Comparison of ENCODE assay signal across 8 mouse cellular contexts in genomic region chr2:30286192-30287026, GRCm38 (mm10). TPM values are rescaled to one million over a fixed set of nuclear protein-coding genes. Genes with fewer than 3 reads are reported as not detected.
DNase-seq lines count a peak whose midpoint lies in the region; ATAC-seq and TF ChIP-seq lines count a peak whose summit lies in the region.

Dolk (minus strand) TSS chr2:30286334.
Nup188 (plus strand) TSS chr2:30286397.

- ATAC-seq in erythroblast, adult 5-6 weeks (replicated peaks; ENCODE audit: low FRiP score, poor library complexity, severe bottlenecking), result peak; percentile 88
- peak; percentile 90 for ATAC-seq in heart, embryonic 11.5 days (replicated peaks; ENCODE audit: insufficient number of reproducible peaks, low FRiP score, low TSS enrichment)
- peak; percentile 94 for ATAC-seq in kidney, embryonic 16.5 days (ENCODE audit: low FRiP score, low TSS enrichment)

- peak within 1 kb of the TSS; percentile 75 for H3K4me2 ChIP-seq in heart, embryonic 11.5 days
- peak within 1 kb of the TSS; percentile 94 for H3K4me2 ChIP-seq in kidney, embryonic 16.5 days (replicated peaks; ENCODE audit: low read depth, low read length)
- H3K4me2 ChIP-seq in myocyte (ENCODE audit: low read depth), result peak within 1 kb of the TSS; percentile 86

- H3K4me3 ChIP-seq in heart, embryonic 11.5 days (ENCODE audit: low read depth, low read length), result peak within 1 kb of the TSS; percentile 97
- H3K4me3 ChIP-seq in kidney, embryonic 16.5 days (ENCODE audit: low read length), result peak within 1 kb of the TSS; percentile 99
- peak within 1 kb of the TSS; percentile 97 for H3K4me3 ChIP-seq in liver, adult 2 months (ENCODE audit: insufficient read depth, low read depth, low read length)
- peak within 1 kb of the TSS; percentile 80 for H3K4me3 ChIP-seq in myocyte

- H3K79me2 ChIP-seq in liver, adult 2 months (ENCODE audit: control insufficient read depth, insufficient read depth, low read length), result peaks cover 26% of the 10 kb centered on the region; the same call in 1 of the 2 replicates
- H3K79me2 ChIP-seq in myocyte (ENCODE audit: control insufficient read depth, insufficient read depth), result peaks cover 69% of the 10 kb centered on the region

- TF ChIP-seq POLR2A in liver, adult 2 months (IDR thresholded peaks at IDR 0.05; ENCODE audit: extremely low read depth, insufficient read depth, low read length), result peak; percentile 75
- TF ChIP-seq POLR2A in myocyte (IDR thresholded peaks at IDR 0.05; ENCODE audit: insufficient read length, low read depth), result peak; percentile 97

- H3K9ac ChIP-seq in heart, embryonic 11.5 days (ENCODE audit: low read depth, low read length), result peak within 1 kb of the TSS; percentile 97
- peak within 1 kb of the TSS; percentile 96 for H3K9ac ChIP-seq in kidney, embryonic 16.5 days (replicated peaks; ENCODE audit: low read length)
- H3K9ac ChIP-seq in liver, adult 2 months (ENCODE audit: low read depth, low read length), result peak within 1 kb of the TSS; percentile 92

- H3K4me1 ChIP-seq in heart, embryonic 11.5 days (ENCODE audit: control insufficient read depth, insufficient read depth, low read length), result peaks cover 13% of the 10 kb centered on the region
- H3K4me1 ChIP-seq in kidney, embryonic 16.5 days (ENCODE audit: insufficient read depth, low read length), result peaks cover 23% of the 10 kb centered on the region
- H3K4me1 ChIP-seq in liver, adult 2 months (ENCODE audit: control insufficient read depth, insufficient read depth, low read length), result peaks cover 8% of the 10 kb centered on the region

- DNase-seq in B cell, adult 2 months, result peak; percentile 99 to 100
- DNase-seq in brain, adult 2 months (ENCODE audit: low read depth, low spot score), result peak; percentile 97
- peak; percentile 69 for DNase-seq in liver, adult 2 months (ENCODE audit: extremely low read depth, low read depth, low spot score)
- DNase-seq in splenic B cell, adult 2 months (ENCODE audit: low read depth, low spot score), result peak; percentile 97

- H3K36me3 ChIP-seq in heart, embryonic 11.5 days (ENCODE audit: control insufficient read depth, insufficient read depth, low read length), result no peaks in the 10 kb centered on the region
- H3K36me3 ChIP-seq in kidney, embryonic 16.5 days (ENCODE audit: insufficient read depth, low read length), result no peaks in the 10 kb centered on the region
- no peaks in the 10 kb centered on the region for H3K36me3 ChIP-seq in liver, adult 2 months (ENCODE audit: control insufficient read depth, insufficient read depth, low read length)
- no peaks in the 10 kb centered on the region for H3K36me3 ChIP-seq in myocyte (ENCODE audit: control insufficient read depth, insufficient read depth)
- H3K36me3 ChIP-seq in splenic B cell, adult 2 months (ENCODE audit: control insufficient read depth, insufficient read depth, low read length, poor library complexity, severe bottlenecking), result no peaks in the 10 kb centered on the region

- H3K27me3 ChIP-seq in heart, embryonic 11.5 days (ENCODE audit: control insufficient read depth, insufficient read depth, low read length), result no peaks in the 10 kb centered on the region
- H3K27me3 ChIP-seq in kidney, embryonic 16.5 days (ENCODE audit: insufficient read depth, low read length), result no peaks in the 10 kb centered on the region
- no peaks in the 10 kb centered on the region for H3K27me3 ChIP-seq in liver, adult 2 months (ENCODE audit: control insufficient read depth, insufficient read depth, low read length)
- no peaks in the 10 kb centered on the region for H3K27me3 ChIP-seq in myocyte (ENCODE audit: control insufficient read depth, insufficient read depth, insufficient read length)
- H3K27me3 ChIP-seq in splenic B cell, adult 2 months (ENCODE audit: control insufficient read depth, insufficient read depth, low read length, poor library complexity, severe bottlenecking), result no peaks in the 10 kb centered on the region

- H3K27ac ChIP-seq in heart, embryonic 11.5 days (ENCODE audit: low read depth, low read length), result peak within 1 kb of the TSS; percentile 52
- H3K27ac ChIP-seq in kidney, embryonic 16.5 days (ENCODE audit: low read length), result peak within 1 kb of the TSS; percentile 73
- peak within 1 kb of the TSS; percentile 45 for H3K27ac ChIP-seq in liver, adult 2 months (replicated peaks; ENCODE audit: insufficient read depth, low read depth, low read length)

- H3K9me3 ChIP-seq in heart, embryonic 11.5 days (replicated peaks; ENCODE audit: control insufficient read depth, low read length), result no peaks in the 10 kb centered on the region
- H3K9me3 ChIP-seq in kidney, embryonic 16.5 days (ENCODE audit: low read length), result no peaks in the 10 kb centered on the region

- no peak for TF ChIP-seq CTCF in liver, adult 2 months (IDR thresholded peaks at IDR 0.05; ENCODE audit: low read depth, low read length)

- under 1% methylated on average over 66 of the region's 68 CpGs for WGBS in heart, embryonic 11.5 days (ENCODE audit: insufficient replicate concordance)
- WGBS in kidney, embryonic 16.5 days, result under 1% methylated on average over 66 of the region's 68 CpGs
- WGBS in liver, adult 2 months, result under 1% methylated on average over 55 of the region's 68 CpGs

- H3ac ChIP-seq in myocyte (ENCODE audit: control insufficient read depth, insufficient read length), result peak within 1 kb of the TSS; percentile 65

TF ChIP-seq in myocyte, 11 proteins besides CTCF, POLR2A, EP300 and RAD21:
- TF ChIP-seq MAX (IDR thresholded peaks at IDR 0.05; ENCODE audit: low read depth) (peak; percentile 16), TCF3 (IDR thresholded peaks at IDR 0.05; ENCODE audit: insufficient read length, low read depth) (no peak), TCF12 (IDR thresholded peaks at IDR 0.05; ENCODE audit: insufficient read depth, poor library complexity, severe bottlenecking) (no peak), MYOD1 (IDR thresholded peaks at IDR 0.05; ENCODE audit: control insufficient read depth in 1 of 3, insufficient read length in 2 of 3, low read depth in 2 of 3) (peak in 2 of 3 experiments; percentile 16 to 26), CEBPB (IDR thresholded peaks at IDR 0.05; ENCODE audit: insufficient read depth, poor library complexity, severe bottlenecking) (no peak), REST (IDR thresholded peaks at IDR 0.05; ENCODE audit: insufficient read depth, insufficient read length) (peak; percentile 38), E2F4 (IDR thresholded peaks at IDR 0.05; ENCODE audit: insufficient read depth) (peak; percentile 15), MYOG (IDR thresholded peaks at IDR 0.05; ENCODE audit: control insufficient read depth in 1 of 3, insufficient read depth in 1 of 3, insufficient read length in 2 of 3, low read depth in 2 of 3) (peak in 2 of 3 experiments; percentile 20 to 26), POLR2AphosphoS2 (IDR thresholded peaks at IDR 0.05; ENCODE audit: insufficient read length, low read depth) (peak; percentile 91), SRF (IDR thresholded peaks at IDR 0.05; ENCODE audit: control insufficient read depth, insufficient read length, low read depth) (peak; percentile 29), USF1 (IDR thresholded peaks at IDR 0.05; ENCODE audit: low read depth) (peak; percentile 99)

RNA-seq across cellular contexts. Expression of gene Dolk, which starts in this region (rescaled TPM):
- 1.2 and 1.7 TPM in 2 replicates for total RNA-seq in erythroblast, adult 5-6 weeks (2015; ENCODE audit: low replicate concordance)
- 2.8 and 3.0 TPM in 2 replicates for total RNA-seq in erythroblast, adult 5-6 weeks (2017; ENCODE audit: low replicate concordance)
- polyA plus RNA-seq in heart, embryonic 11.5 days (2014; fragmentation: Nextera tagmentation; extraction: Ambion mirVana), result 26.6 and 27.7 TPM in 2 replicates
- polyA plus RNA-seq in kidney, embryonic 16.5 days (2015; fragmentation: Nextera tagmentation; extraction: Ambion mirVana), result 42.6 and 44.2 TPM in 2 replicates
- 12.2 and 14.7 TPM in 2 replicates for total RNA-seq in liver, adult 2 months (2014; rRNA removed)
- 20.3 and 20.6 TPM in 2 replicates for polyA plus RNA-seq in liver, adult 2 months (2012; rRNA removed)
- 28.3 TPM for polyA plus RNA-seq in myocyte (2012; fragmentation: generic; extraction: Trizol)

RNA-seq across cellular contexts. Expression of gene Nup188, which starts in this region (rescaled TPM):
- 14.8 and 22.5 TPM in 2 replicates for total RNA-seq in erythroblast, adult 5-6 weeks (2015; ENCODE audit: low replicate concordance)
- total RNA-seq in erythroblast, adult 5-6 weeks (2017; ENCODE audit: low replicate concordance), result 5.1 and 7.0 TPM in 2 replicates
- 34.2 and 37.4 TPM in 2 replicates for polyA plus RNA-seq in heart, embryonic 11.5 days (2014; fragmentation: Nextera tagmentation; extraction: Ambion mirVana)
- polyA plus RNA-seq in kidney, embryonic 16.5 days (2015; fragmentation: Nextera tagmentation; extraction: Ambion mirVana), result 37.6 and 47.9 TPM in 2 replicates
- 4.1 and 6.2 TPM in 2 replicates for total RNA-seq in liver, adult 2 months (2014; rRNA removed)
- 6.0 and 9.6 TPM in 2 replicates for polyA plus RNA-seq in liver, adult 2 months (2012; rRNA removed)
- 54.0 TPM for polyA plus RNA-seq in myocyte (2012; fragmentation: generic; extraction: Trizol)

Comparison
In these comparisons a context has a peak if more than half of its experiments do, and no peak if none do; other contexts are left out.
1. Peak in every context shown above with its lines: DNase-seq, ATAC-seq, H3K4me3 ChIP-seq and H3K27ac ChIP-seq.